Mouse (Mus musculus) liver, adult (tissue): ENCODE results near the gene Vgf.

Source experiments
- GATA4 ChIP-seq: IDR thresholded peaks from 2 replicates; pipeline ENCODE4 v1.6.1; 2014; ENCODE audit warnings: mild to moderate bottlenecking, low read length; ENCODE audit not compliant: insufficient replicate concordance

The Vgf gene

GRCm38 (mm10) chr5:137045402-137046323 lies 19.5 kb downstream of the Vgf start, which contains the start of gene Ap1s1:
TSS of gene Ap1s1 (minus strand) at chr5:137046135.
- no peak; the same call in 1 of the 2 replicates for TF ChIP-seq GATA4

DNA sequence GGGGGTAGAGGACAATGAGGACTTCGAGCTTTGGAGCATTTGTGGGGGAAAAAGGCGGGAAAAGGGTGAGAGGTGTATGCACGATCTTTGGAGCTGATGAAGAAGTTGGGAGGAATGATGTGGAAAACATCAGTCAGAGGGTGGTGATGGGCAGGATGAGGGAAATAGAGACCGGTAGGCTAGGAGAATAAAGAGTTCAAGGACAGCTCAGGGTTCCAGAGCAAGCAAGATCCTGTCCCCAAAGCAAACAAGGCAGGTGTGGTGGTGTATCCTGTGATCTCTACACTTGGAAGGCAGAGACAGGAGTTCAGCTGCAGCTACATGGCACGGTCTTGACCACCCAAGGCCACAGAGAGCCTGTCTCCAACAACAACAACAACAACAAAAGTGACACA lies 20.1 kb downstream of the Vgf start:
- TF ChIP-seq GATA4: no peak

DNA sequence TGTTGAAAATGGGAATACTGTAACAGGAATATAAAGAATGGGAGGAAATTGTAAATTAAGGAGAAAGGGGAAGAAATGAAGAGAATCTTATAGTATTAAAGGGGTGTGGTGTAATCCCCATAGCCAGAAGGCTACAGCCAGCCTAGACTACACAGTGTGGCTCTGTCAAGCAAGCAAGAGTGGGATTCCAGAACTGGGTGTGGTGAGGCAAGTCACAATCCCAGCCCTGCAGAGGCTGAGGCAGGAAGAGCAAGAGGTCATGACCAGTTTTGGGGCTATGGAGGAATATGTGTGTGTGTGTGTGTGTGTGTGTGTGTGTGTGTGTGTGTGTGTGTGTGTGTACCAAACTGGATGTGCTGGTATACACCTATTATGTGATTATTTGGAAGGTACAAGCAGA lies 20.8 kb downstream of the Vgf start:
- TF ChIP-seq GATA4: no peak

DNA sequence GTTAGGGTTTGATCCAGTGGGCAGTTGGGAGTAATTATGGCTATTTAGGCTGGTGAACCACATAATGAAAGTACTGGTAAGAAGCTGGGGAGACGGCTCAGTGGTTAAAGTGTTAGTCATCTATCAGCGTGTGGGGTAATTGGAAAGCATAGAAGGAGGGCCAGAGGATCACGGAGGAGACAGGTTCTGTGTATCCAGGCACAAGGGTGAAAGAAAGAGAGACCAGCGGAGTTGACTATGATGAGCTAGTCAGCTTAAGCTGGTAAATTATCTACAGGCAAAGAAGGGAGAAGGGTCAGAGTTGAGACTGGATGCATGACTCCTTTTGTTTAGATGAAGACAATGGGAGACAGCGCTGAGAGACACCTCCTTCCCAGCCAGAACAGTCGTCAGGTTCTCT lies 24.9 kb downstream of the Vgf start:
- TF ChIP-seq GATA4: no peak

GRCm38 (mm10) chr5:137051914-137052505 lies 25.8 kb downstream of the Vgf start:
- no peak for TF ChIP-seq GATA4

DNA sequence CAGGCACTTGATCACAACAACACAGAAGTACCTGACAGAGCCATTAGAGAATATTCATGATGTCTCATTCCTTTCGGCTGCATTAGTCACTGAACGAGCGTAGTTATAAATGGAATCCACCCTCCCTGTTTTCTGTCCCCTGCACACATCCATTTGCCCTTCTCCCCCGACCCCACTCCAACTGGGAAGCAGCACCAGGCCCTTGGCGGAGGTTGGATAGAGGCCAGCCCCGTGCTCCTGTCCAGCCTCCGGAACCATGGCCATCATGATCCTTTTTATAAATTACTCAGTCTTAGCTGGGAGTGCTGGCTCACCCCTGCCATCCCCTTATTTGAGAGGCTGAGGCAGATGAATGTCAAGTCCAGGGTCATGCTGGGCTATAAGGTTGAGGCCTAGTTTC lies 28.1 kb downstream of the Vgf start:
- no peak for TF ChIP-seq GATA4

- TF ChIP-seq GATA4: no peak
Observed at GRCm38 (mm10) chr5:137054873-137055272, 28.7 kb downstream of the Vgf start.

GRCm38 (mm10) chr5:137061809-137062481 lies 35.8 kb downstream of the Vgf start:
- TF ChIP-seq GATA4: no peak

GRCm38 (mm10) chr5:137062601-137063000 lies 36.4 kb downstream of the Vgf start:
- no peak for TF ChIP-seq GATA4

GRCm38 (mm10) chr5:137065454-137065853 lies 39.3 kb downstream of the Vgf start:
- TF ChIP-seq GATA4: no peak

DNA sequence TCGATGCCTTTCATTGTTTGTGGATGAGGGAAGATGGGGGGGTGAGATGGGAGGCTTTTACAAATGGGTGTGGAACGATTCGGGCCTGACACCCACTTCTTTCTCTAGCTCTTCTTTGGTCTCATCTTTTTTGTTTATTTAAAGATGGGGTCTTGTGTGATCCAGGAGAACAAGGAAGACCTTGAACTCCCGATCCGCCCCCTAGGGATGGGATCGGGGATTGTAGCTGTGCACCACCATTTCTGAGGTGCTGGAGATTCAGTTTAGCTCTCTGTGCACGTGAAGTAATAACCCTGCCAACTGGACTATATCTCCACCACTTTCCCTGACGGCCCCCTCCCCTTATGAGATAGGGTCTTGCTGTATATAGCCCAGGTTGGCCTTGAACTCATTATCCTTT lies 39.7 kb downstream of the Vgf start:
- TF ChIP-seq GATA4: no peak

DNA sequence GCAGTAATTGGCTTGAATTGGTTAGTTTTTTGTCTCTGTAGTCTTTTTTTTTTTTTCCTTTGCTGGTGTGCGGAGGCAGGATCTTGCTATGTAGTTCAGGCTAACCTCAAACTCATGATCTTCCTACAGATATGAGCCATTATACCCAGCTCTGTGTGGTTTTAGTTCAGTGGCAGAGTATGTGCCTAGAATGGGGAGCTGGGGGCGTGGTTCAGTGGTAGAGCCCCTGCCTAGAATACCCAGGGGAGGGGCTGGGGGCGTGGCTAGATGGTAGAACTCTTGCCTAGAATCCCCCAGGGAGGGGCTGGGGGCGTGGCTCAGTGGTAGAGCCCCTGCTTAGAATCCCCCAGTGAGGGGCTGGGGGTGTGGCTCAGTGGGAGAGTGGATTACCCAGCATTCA lies 42.5 kb downstream of the Vgf start:
- no peak for TF ChIP-seq GATA4

DNA sequence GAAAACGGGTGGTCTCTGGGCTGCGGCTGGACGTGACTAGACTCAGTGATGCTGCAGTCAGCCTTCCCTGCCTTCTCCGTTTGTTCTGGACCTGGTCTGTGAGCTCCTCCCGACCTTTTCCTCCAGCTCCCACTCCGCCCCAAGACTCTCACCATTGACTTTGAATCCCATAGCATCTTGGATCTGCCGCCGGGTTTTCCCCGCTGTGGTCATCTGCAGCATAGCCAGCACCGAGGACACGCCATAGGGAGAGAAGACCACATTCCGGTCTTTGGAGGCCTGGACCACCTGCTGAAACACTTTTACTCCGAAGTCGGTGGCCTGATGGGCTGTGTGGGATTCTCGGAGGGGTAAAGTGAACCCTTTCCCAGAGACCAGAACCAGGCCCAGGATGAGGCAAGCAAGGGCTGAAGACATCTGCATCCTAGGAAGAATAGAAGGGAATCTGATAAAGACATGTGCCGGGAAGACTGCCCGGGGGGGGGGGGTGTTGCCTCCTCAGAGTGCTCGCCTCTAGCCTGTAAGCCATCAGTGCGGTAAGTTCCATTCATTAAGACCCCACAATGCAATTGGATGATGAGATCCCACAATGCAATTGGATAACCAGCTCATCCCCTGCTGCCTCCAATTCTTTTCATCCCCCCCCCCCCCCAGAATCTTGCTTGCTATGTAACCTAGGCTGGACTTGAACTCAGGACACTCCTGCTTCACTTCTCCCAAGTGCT lies 44.9 kb downstream of the Vgf start:
- TF ChIP-seq GATA4: no peak

GRCm38 (mm10) chr5:137072079-137072960 lies 46.1 kb downstream of the Vgf start, which contains the start of gene Serpine1:
TSS of gene Serpine1 (minus strand) at chr5:137072268.
- no peak for TF ChIP-seq GATA4
